Mouse (Mus musculus): Measurements from ENCODE around the gene Zfp398. TPM values are rescaled to one million over a fixed set of nuclear protein-coding genes. Genes with fewer than 3 reads are reported as not detected.

The Zfp398 gene
- total and polyA plus RNA-seq, 3 experiments, result 1.5 to 4.6 (median 2.2) TPM

GRCm38 (mm10) chr6:47879049-47879716, 43.7 kb downstream of the Zfp398 start:
- H3K79me2 ChIP-seq (replicated peaks; ENCODE audit: control insufficient read depth, extremely low read depth, insufficient read depth, poor library complexity, severe bottlenecking), result peaks cover 7% of the 10 kb centered on the region
- H3K9ac ChIP-seq (ENCODE audit: insufficient read depth, low read depth), result peak overlapping the region; percentile 73
- DNase-seq (ENCODE audit: extremely low read depth), result peak; percentile 39
- no peaks in the 10 kb centered on the region for H3K9me3 ChIP-seq (replicated peaks; ENCODE audit: low read length)
- H3K4me1 ChIP-seq (ENCODE audit: control insufficient read depth in 1 of 2, insufficient read depth in 2 of 2), result peaks cover 10 to 37% of the 10 kb centered on the region in 2 experiments
- TF ChIP-seq NRF1 (IDR thresholded peaks at IDR 0.05; ENCODE audit: low read depth, low read length), result no peak
- no peak for TF ChIP-seq KAT2A (IDR thresholded peaks at IDR 0.05; ENCODE audit: insufficient replicate concordance, low read length)
- no peak for TF ChIP-seq ZNF384 (IDR thresholded peaks at IDR 0.05; ENCODE audit: low read depth, low read length)
- peak; percentile 56; the same call in 1 of the 2 replicates for TF ChIP-seq MAX (IDR thresholded peaks at IDR 0.05; ENCODE audit: low read length)
- TF ChIP-seq UBTF (IDR thresholded peaks at IDR 0.05; ENCODE audit: low read depth, low read length), result no peak
- TF ChIP-seq CTCF (conservative IDR thresholded peaks at IDR 0.05 in 1 of 2, IDR thresholded peaks at IDR 0.05 in 1 of 2; ENCODE audit: low read depth in 2 of 2, low read length in 2 of 2), result no peak
- TF ChIP-seq ELF1 (IDR thresholded peaks at IDR 0.05; ENCODE audit: low read depth, low read length), result 0 out of 2 replicates have a peak, but pooled peaks have one; percentile 42
- TF ChIP-seq RAD21 (IDR thresholded peaks at IDR 0.05; ENCODE audit: low read depth, low read length), result no peak
- TF ChIP-seq MEF2A (IDR thresholded peaks at IDR 0.05; ENCODE audit: borderline replicate concordance, low read depth, low read length), result no peak
- TF ChIP-seq HCFC1 (IDR thresholded peaks at IDR 0.05; ENCODE audit: low read depth, low read length), result no peak
- no peak for TF ChIP-seq EP300 (IDR thresholded peaks at IDR 0.05; ENCODE audit: low read length)
- TF ChIP-seq IRF4 (IDR thresholded peaks at IDR 0.05; ENCODE audit: low read depth, low read length), result no peak
- no peak for TF ChIP-seq GABPA (IDR thresholded peaks at IDR 0.05; ENCODE audit: insufficient replicate concordance, low read depth, low read length)
- TF ChIP-seq ZC3H11A (IDR thresholded peaks at IDR 0.05; ENCODE audit: low read depth, low read length), result no peak
- no peak for TF ChIP-seq MAFK (IDR thresholded peaks at IDR 0.05; ENCODE audit: insufficient replicate concordance, low read length)
- TF ChIP-seq TCF12 (IDR thresholded peaks at IDR 0.05; ENCODE audit: low read depth, low read length), result no peak
- no peak for TF ChIP-seq JUN (IDR thresholded peaks at IDR 0.05; ENCODE audit: insufficient read depth, low read depth, low read length)
- peak; percentile 43; the same call in 1 of the 2 replicates for TF ChIP-seq MXI1 (IDR thresholded peaks at IDR 0.05; ENCODE audit: low read depth, low read length)
- no peak for TF ChIP-seq CHD2 (IDR thresholded peaks at IDR 0.05; ENCODE audit: low read length)
- no peak for TF ChIP-seq USF1 (IDR thresholded peaks at IDR 0.05; ENCODE audit: low read depth, low read length)
- TF ChIP-seq NELFE (IDR thresholded peaks at IDR 0.05; ENCODE audit: low read depth, low read length), result no peak
- TF ChIP-seq MYC (IDR thresholded peaks at IDR 0.05; ENCODE audit: low read depth, low read length), result peak; percentile 81
- no peak for TF ChIP-seq MAZ (IDR thresholded peaks at IDR 0.05; ENCODE audit: low read depth, low read length)
- no peak for TF ChIP-seq E2F4 (IDR thresholded peaks at IDR 0.05; ENCODE audit: insufficient replicate concordance, low read depth, low read length)
- TF ChIP-seq SIN3A (IDR thresholded peaks at IDR 0.05; ENCODE audit: low read length), result no peak
- no peak for TF ChIP-seq ZKSCAN1 (IDR thresholded peaks at IDR 0.05; ENCODE audit: borderline replicate concordance, low read depth, low read length)
- H3K36me3 ChIP-seq (replicated peaks in 1 of 2; ENCODE audit: control insufficient read depth in 1 of 2, insufficient read depth in 1 of 2, low read length in 1 of 2), result peaks cover 28 to 45% of the 10 kb centered on the region in 2 experiments
- H3K27me3 ChIP-seq (replicated peaks), result no peaks in the 10 kb centered on the region
- H3K4me2 ChIP-seq (ENCODE audit: insufficient read depth, low read depth, poor library complexity, severe bottlenecking), result peak overlapping the region; percentile 96
- in situ Hi-C loops (cut with MboI; ENCODE audit: low pct_ligation_motif_present, low pct_unique_long_range_greater_than_20kb, low sequenced_read_pairs) (no loop called here), dilution Hi-C loops (cut with MboI; ENCODE audit: extremely low pct_ligation_motif_present, extremely low pct_unique_long_range_greater_than_20kb, low sequenced_read_pairs) (no loop called here)
- no peak overlapping the region for H3K27ac ChIP-seq (ENCODE audit: insufficient read depth, low read depth)
- H3K4me3 ChIP-seq (replicated peaks in 1 of 3; ENCODE audit: low read depth in 2 of 3, low read length in 2 of 3, poor library complexity in 1 of 3), result peak overlapping the region; percentile 69 to 85 (median 74)

Data from CH12.LX (cell line).